Mouse (Mus musculus) 3134 (cell line): Measurements from ENCODE around the gene Btbd1.

Source experiments
- DNase-seq: peaks from one replicate; pipeline ENCODE4 v3.0.0-alpha.2; 2011; ENCODE audit warnings: low spot score; ENCODE audit not compliant: insufficient read length; ENCODE audit errors: extremely low read depth

The Btbd1 gene

GRCm38 (mm10) chr7:81829379-81829894 is at the start of gene Btbd1:
Gene Btbd1, minus strand, starts transcription at chr7:81829431.
- DNase-seq, result peak; percentile 84

GRCm38 (mm10) chr7:81875372-81875771 is 46.1 kb upstream of the Btbd1 start:
- no peak for DNase-seq

GRCm38 (mm10) chr7:81874636-81875035 is 45.4 kb upstream of the Btbd1 start:
- peak; percentile 44 for DNase-seq

- DNase-seq, result no peak
Observed at GRCm38 (mm10) chr7:81873807-81874206, 44.6 kb upstream of the Btbd1 start.

- DNase-seq, result no peak
Observed at GRCm38 (mm10) chr7:81872493-81873013, 43.3 kb upstream of the Btbd1 start.

- peak; percentile 65 for DNase-seq
Observed at GRCm38 (mm10) chr7:81868158-81868557, 38.9 kb upstream of the Btbd1 start.

GRCm38 (mm10) chr7:81867231-81867930 is 38.1 kb upstream of the Btbd1 start:
- no peak for DNase-seq

GRCm38 (mm10) chr7:81865937-81866336 is 36.7 kb upstream of the Btbd1 start:
- no peak for DNase-seq

GRCm38 (mm10) chr7:81864552-81864951 is 35.3 kb upstream of the Btbd1 start:
- no peak for DNase-seq

- no peak for DNase-seq
Observed at GRCm38 (mm10) chr7:81862587-81863583, 33.7 kb upstream of the Btbd1 start.

- DNase-seq, result no peak
Observed at GRCm38 (mm10) chr7:81861921-81862320, 32.7 kb upstream of the Btbd1 start.

GRCm38 (mm10) chr7:81861461-81861860 is 32.2 kb upstream of the Btbd1 start:
- no peak for DNase-seq

GRCm38 (mm10) chr7:81860996-81861395 is 31.8 kb upstream of the Btbd1 start:
- no peak for DNase-seq

GRCm38 (mm10) chr7:81860071-81860470 is 30.8 kb upstream of the Btbd1 start:
- no peak for DNase-seq

- no peak for DNase-seq
Observed at GRCm38 (mm10) chr7:81858968-81859721, 29.9 kb upstream of the Btbd1 start, which contains the start of gene Tm6sf1. Gene Tm6sf1, plus strand, starts transcription at chr7:81859001.

- DNase-seq, result no peak
Observed at GRCm38 (mm10) chr7:81858236-81858635, 29.0 kb upstream of the Btbd1 start.

- no peak for DNase-seq
Observed at GRCm38 (mm10) chr7:81856221-81856620, 27.0 kb upstream of the Btbd1 start.

GRCm38 (mm10) chr7:81855694-81856093 is 26.5 kb upstream of the Btbd1 start, which contains the start of gene Gm10160:
Gene Gm10160, minus strand, starts transcription at chr7:81855794.
- no peak for DNase-seq

- no peak for DNase-seq
Observed at GRCm38 (mm10) chr7:81854568-81855307, 25.5 kb upstream of the Btbd1 start.

- DNase-seq, result no peak
Observed at GRCm38 (mm10) chr7:81851706-81852105, 22.5 kb upstream of the Btbd1 start.
